Mouse (Mus musculus) heart, embryonic 15.5 days (tissue): ENCODE results near the gene Dvl3. TPM values are rescaled to one million over a fixed set of nuclear protein-coding genes. Genes with fewer than 3 reads are reported as not detected.
"Not testable (repeated sequence)": the region's sequence is repeated elsewhere in the genome, so short reads cannot be mapped to it uniquely, and the experiment has no call there.

ENCODE experiments used
- ATAC-seq: fragments of 200-750 bp; cut with Nextera tagmentation; replicated peaks from 2 replicates; pipeline ENCODE4 v1.8.0; 2017; ENCODE audit warnings: low read depth, moderate TSS enrichment; ENCODE audit not compliant: insufficient number of reproducible peaks, insufficient read depth, low FRiP score
- H3K27ac ChIP-seq: fragments of 300-500 bp; sonication (generic); 2 replicates; pipeline ENCODE4 v1.5.1; 2015; ENCODE audit warnings: mild to moderate bottlenecking, inconsistent platforms
- H3K27me3 ChIP-seq: fragments of 300-500 bp; sonication (generic); 2 replicates; pipeline ENCODE4 v1.6.1; 2015; ENCODE audit warnings: inconsistent platforms
- H3K36me3 ChIP-seq: fragments of 300-500 bp; sonication (generic); 2 replicates; pipeline ENCODE4 v1.6.1; 2015; ENCODE audit warnings: mild to moderate bottlenecking, inconsistent platforms
- H3K4me1 ChIP-seq: fragments of 300-500 bp; sonication (generic); replicated peaks from 2 replicates; pipeline ENCODE4 v1.6.1; 2015; ENCODE audit warnings: inconsistent platforms
- H3K4me2 ChIP-seq: fragments of 300-500 bp; sonication (generic); 2 replicates; pipeline ENCODE4 v1.6.1; 2015; ENCODE audit warnings: inconsistent platforms, mild to moderate bottlenecking, moderate library complexity
- H3K4me3 ChIP-seq: fragments of 300-500 bp; sonication (generic); 2 replicates; pipeline ENCODE4 v1.5.1; 2015; ENCODE audit warnings: mild to moderate bottlenecking, inconsistent platforms
- H3K9ac ChIP-seq: fragments of 300-500 bp; sonication (generic); 2 replicates; pipeline ENCODE4 v1.6.1; 2015; ENCODE audit warnings: mild to moderate bottlenecking, inconsistent platforms
- H3K9me3 ChIP-seq: fragments of 300-500 bp; sonication (generic); replicated peaks from 2 replicates; pipeline ENCODE4 v1.6.1; 2016; ENCODE audit warnings: inconsistent platforms
- WGBS: fragments of 180-500 bp; shearing (Covaris S2); methylation state at CpG from one replicate; pipeline ENCODE4 v1.1.7; 2015; ENCODE audit warnings: mixed read lengths; 5-methylcytosine and 5-hydroxymethylcytosine counted together
- polyA plus RNA-seq: library from polyadenylated mRNA; unstranded; fragments of >200 nt; fragmentation: Nextera tagmentation; extraction: Ambion mirVana; gene quantifications from 2 replicates; pipeline ENCODE4 v1.2.1, GENCODE M21; 2015

The Dvl3 gene
- polyA plus RNA-seq, 1 experiment from 2014 or later = 16.9 TPM

- Histone ChIP-seq H3K4me3 (no peak overlapping the region), H3K27me3 (no peaks in the 10 kb centered on the region), H3K9me3 (no peaks in the 10 kb centered on the region), H3K36me3 (no peaks in the 10 kb centered on the region), H3K4me1 (peaks cover 9% of the 10 kb centered on the region), H3K4me2 (no peak overlapping the region), H3K27ac (no peak overlapping the region), H3K9ac (no peak overlapping the region)
- no peak for ATAC-seq
- WGBS = 69% methylated on average over 2 of the region's 2 CpGs
Observed at GRCm38 (mm10) chr16:20481746-20482145, 35.0 kb upstream of the Dvl3 start.

- WGBS = 90% methylated on average over 7 of the region's 7 CpGs
- not testable (repeated sequence) for ATAC-seq, H3K9me3 ChIP-seq, H3K27me3 ChIP-seq, H3K27ac ChIP-seq, H3K4me1 ChIP-seq, H3K9ac ChIP-seq, H3K4me2 ChIP-seq, H3K4me3 ChIP-seq, H3K36me3 ChIP-seq
Observed at GRCm38 (mm10) chr16:20483716-20484115, 33.1 kb upstream of the Dvl3 start.

GRCm38 (mm10) chr16:20485061-20485460 lies 31.7 kb upstream of the Dvl3 start:
- Histone ChIP-seq H3K9me3 (no peaks in the 10 kb centered on the region), H3K36me3 (no peaks in the 10 kb centered on the region), H3K4me2 (no peak overlapping the region), H3K9ac (no peak overlapping the region), H3K4me3 (no peak overlapping the region), H3K27ac (no peak overlapping the region), H3K27me3 (no peaks in the 10 kb centered on the region), H3K4me1 (no peaks in the 10 kb centered on the region)
- 47% methylated on average over 4 of the region's 4 CpGs for WGBS
- no peak for ATAC-seq

GRCm38 (mm10) chr16:20486048-20486447 lies 30.7 kb upstream of the Dvl3 start:
- H3K27me3 ChIP-seq = no peaks in the 10 kb centered on the region
- 63% methylated on average over 3 of the region's 3 CpGs for WGBS
- H3K4me2 ChIP-seq = no peak overlapping the region
- no peaks in the 10 kb centered on the region for H3K9me3 ChIP-seq
- no peak overlapping the region for H3K9ac ChIP-seq
- no peaks in the 10 kb centered on the region for H3K4me1 ChIP-seq
- H3K4me3 ChIP-seq = no peak overlapping the region
- no peak overlapping the region for H3K27ac ChIP-seq
- ATAC-seq = no peak
- no peaks in the 10 kb centered on the region for H3K36me3 ChIP-seq

- no peak overlapping the region for H3K4me3 ChIP-seq
- WGBS = 80% methylated on average over 1 of the region's 1 CpGs
- H3K36me3 ChIP-seq = no peaks in the 10 kb centered on the region
- no peak overlapping the region for H3K9ac ChIP-seq
- H3K27ac ChIP-seq = no peak overlapping the region
- H3K4me1 ChIP-seq = no peaks in the 10 kb centered on the region
- H3K9me3 ChIP-seq = no peaks in the 10 kb centered on the region
- H3K4me2 ChIP-seq = no peak overlapping the region
- no peaks in the 10 kb centered on the region for H3K27me3 ChIP-seq
- no peak for ATAC-seq
Observed at GRCm38 (mm10) chr16:20488151-20488550, 28.6 kb upstream of the Dvl3 start.

GRCm38 (mm10) chr16:20488751-20489150 lies 28.0 kb upstream of the Dvl3 start:
- WGBS = 85% methylated on average over 9 of the region's 9 CpGs
- H3K9me3 ChIP-seq, H3K4me2 ChIP-seq, H3K27me3 ChIP-seq, H3K4me1 ChIP-seq, H3K4me3 ChIP-seq, H3K9ac ChIP-seq, H3K27ac ChIP-seq, H3K36me3 ChIP-seq, ATAC-seq: not testable (repeated sequence)

GRCm38 (mm10) chr16:20489233-20489632 lies 27.5 kb upstream of the Dvl3 start:
- Histone ChIP-seq H3K9ac (no peak overlapping the region), H3K27me3 (no peaks in the 10 kb centered on the region), H3K4me3 (no peak overlapping the region), H3K27ac (no peak overlapping the region), H3K4me1 (no peaks in the 10 kb centered on the region), H3K9me3 (no peaks in the 10 kb centered on the region), H3K36me3 (no peaks in the 10 kb centered on the region), H3K4me2 (no peak overlapping the region)
- no peak for ATAC-seq
- 69% methylated on average over 2 of the region's 2 CpGs for WGBS

GRCm38 (mm10) chr16:20490581-20490980 lies 26.2 kb upstream of the Dvl3 start:
- no peak overlapping the region for H3K4me3 ChIP-seq
- 49% methylated on average over 2 of the region's 2 CpGs for WGBS
- no peak overlapping the region for H3K9ac ChIP-seq
- H3K27ac ChIP-seq = no peak overlapping the region
- no peaks in the 10 kb centered on the region for H3K27me3 ChIP-seq
- no peaks in the 10 kb centered on the region for H3K9me3 ChIP-seq
- no peaks in the 10 kb centered on the region for H3K4me1 ChIP-seq
- ATAC-seq = peak; percentile 64; the same call in 1 of the 2 replicates
- H3K36me3 ChIP-seq = no peaks in the 10 kb centered on the region
- H3K4me2 ChIP-seq = no peak overlapping the region

- no peak for ATAC-seq
- H3K9me3 ChIP-seq = no peaks in the 10 kb centered on the region
- H3K4me1 ChIP-seq = no peaks in the 10 kb centered on the region
- H3K4me2 ChIP-seq = no peak overlapping the region
- whole genome bisulfite sequencing = 48% methylated on average over 2 of the region's 2 CpGs
- no peak overlapping the region for H3K9ac ChIP-seq
- H3K27me3 ChIP-seq = no peaks in the 10 kb centered on the region
- H3K4me3 ChIP-seq = no peak overlapping the region
- H3K36me3 ChIP-seq = no peaks in the 10 kb centered on the region
- no peak overlapping the region for H3K27ac ChIP-seq
Observed at GRCm38 (mm10) chr16:20491301-20491700, 25.5 kb upstream of the Dvl3 start.

- no peak overlapping the region for H3K27ac ChIP-seq
- H3K4me3 ChIP-seq = no peak overlapping the region
- ATAC-seq = no peak
- 62% methylated on average over 2 of the region's 2 CpGs for WGBS
- peaks cover 5% of the 10 kb centered on the region; the same call in 1 of the 2 replicates for H3K4me1 ChIP-seq
- no peaks in the 10 kb centered on the region for H3K9me3 ChIP-seq
- H3K27me3 ChIP-seq = no peaks in the 10 kb centered on the region
- no peak overlapping the region for H3K4me2 ChIP-seq
- H3K9ac ChIP-seq = no peak overlapping the region
- no peaks in the 10 kb centered on the region for H3K36me3 ChIP-seq
Observed at GRCm38 (mm10) chr16:20493452-20493851, 23.3 kb upstream of the Dvl3 start.

GRCm38 (mm10) chr16:20496671-20497600 lies 19.8 kb upstream of the Dvl3 start:
- H3K4me3 ChIP-seq = peak overlapping the region; percentile 41

More at GRCm38 (mm10) chr16:20496671-20497600, 19.8 kb upstream of the Dvl3 start:
- Histone ChIP-seq H3K36me3 (peaks cover 13% of the 10 kb centered on the region), H3K9ac (peak overlapping the region; percentile 40), H3K27ac (peak overlapping the region; percentile 18; the same call in 1 of the 2 replicates), H3K9me3 (no peaks in the 10 kb centered on the region), H3K4me1 (peaks cover 15% of the 10 kb centered on the region), H3K4me2 (peak overlapping the region; percentile 73), H3K27me3 (no peaks in the 10 kb centered on the region)
- no peak for ATAC-seq
- 14% methylated on average over 25 of the region's 25 CpGs for WGBS
